Mouse (Mus musculus) forebrain, embryonic 12.5 days (tissue): ENCODE measurements at regions not wholly inside any gene's neighbourhood (a gene's known extent, or its start where the extent isn't known, plus 50 kb on each side); places are given as distances from the start of the nearest gene placed in this dataset.

Experiments
- ATAC-seq: fragments of 200-750 bp; cut with Nextera tagmentation; 2 replicates; pipeline ENCODE4 v1.8.0; 2017; ENCODE audit warnings: moderate TSS enrichment; ENCODE audit not compliant: low FRiP score
- H3K27ac ChIP-seq: fragments of 300-500 bp; sonication (generic); 2 replicates; pipeline ENCODE4 v1.5.1; 2016; ENCODE audit warnings: mild to moderate bottlenecking
- H3K27me3 ChIP-seq: fragments of 300-500 bp; sonication (generic); 2 replicates; pipeline ENCODE4 v1.6.1; 2016; ENCODE audit warnings: mild to moderate bottlenecking
- H3K36me3 ChIP-seq: fragments of 300-500 bp; sonication (generic); replicated peaks from 2 replicates; pipeline ENCODE4 v1.6.1; 2016; ENCODE audit warnings: mild to moderate bottlenecking
- H3K4me1 ChIP-seq: fragments of 300-500 bp; sonication (generic); 2 replicates; pipeline ENCODE4 v1.6.1; 2016
- H3K4me2 ChIP-seq: fragments of 300-500 bp; sonication (generic); 2 replicates; pipeline ENCODE4 v1.6.1; 2016; ENCODE audit warnings: mild to moderate bottlenecking, moderate library complexity
- H3K4me3 ChIP-seq: fragments of 300-500 bp; sonication (generic); replicated peaks from 2 replicates; pipeline ENCODE4 v1.5.1; 2016; ENCODE audit warnings: mild to moderate bottlenecking
- H3K9ac ChIP-seq: fragments of 300-500 bp; sonication (generic); 2 replicates; pipeline ENCODE4 v1.6.1; 2016; ENCODE audit warnings: mild to moderate bottlenecking
- H3K9me3 ChIP-seq: fragments of 300-500 bp; sonication (generic); 2 replicates; pipeline ENCODE4 v1.6.1; 2016
- WGBS: fragments of 180-500 bp; shearing (Covaris S2); methylation state at CpG from one replicate; pipeline ENCODE4 v1.1.7; 2016; 5-methylcytosine and 5-hydroxymethylcytosine counted together
- microRNA counts: library from miRNA; unstranded; fragments of <30 nt; microRNA quantifications from one replicate; lab custom pipeline; 2017
- microRNA-seq: library from miRNA; unstranded; fragments of <30 nt; microRNA quantifications from one replicate; pipeline ENCODE4, GENCODE M21; 2017

- Histone ChIP-seq H3K27me3 (no peaks in the 10 kb centered on the region), H3K4me1 (peaks cover 17% of the 10 kb centered on the region), H3K9me3 (no peaks in the 10 kb centered on the region), H3K27ac (no peak overlapping the region), H3K4me2 (no peak overlapping the region), H3K9ac (no peak overlapping the region), H3K4me3 (no peak overlapping the region), H3K36me3 (no peaks in the 10 kb centered on the region)
- no peak for ATAC-seq
- WGBS, result 68% methylated on average over 7 of the region's 7 CpGs
Measured at GRCm38 (mm10) chr6:51372357-51372756, 60.1 kb upstream of the Nfe2l3 start.

GRCm38 (mm10) chr6:51378436-51378835, 54.0 kb upstream of the Nfe2l3 start:
- H3K9me3 ChIP-seq, result no peaks in the 10 kb centered on the region
- no peak overlapping the region for H3K9ac ChIP-seq
- 0 out of 2 replicates have a peak, but pooled peaks cover 5% of the 10 kb centered on the region for H3K27me3 ChIP-seq
- no peak overlapping the region; the same call in 1 of the 2 replicates for H3K27ac ChIP-seq
- peaks cover 16% of the 10 kb centered on the region for H3K4me1 ChIP-seq
- H3K4me2 ChIP-seq, result no peak overlapping the region
- no peak overlapping the region for H3K4me3 ChIP-seq
- ATAC-seq, result no peak
- WGBS, result 91% methylated on average over 3 of the region's 3 CpGs
- no peaks in the 10 kb centered on the region for H3K36me3 ChIP-seq

GRCm38 (mm10) chr6:51379074-51379473, 53.4 kb upstream of the Nfe2l3 start:
- H3K9ac ChIP-seq, result peak overlapping the region; percentile 79
- H3K4me2 ChIP-seq, result peak overlapping the region; percentile 55
- peak overlapping the region; percentile 96 for H3K27ac ChIP-seq
- peaks cover 13% of the 10 kb centered on the region for H3K4me1 ChIP-seq
- 0 out of 2 replicates have a peak, but pooled peaks cover 5% of the 10 kb centered on the region for H3K27me3 ChIP-seq
- peak overlapping the region; percentile 36; the same call in 1 of the 2 replicates for H3K4me3 ChIP-seq
- 15% methylated on average over 5 of the region's 5 CpGs for WGBS
- ATAC-seq, result no peak
- H3K36me3 ChIP-seq, result no peaks in the 10 kb centered on the region
- no peaks in the 10 kb centered on the region for H3K9me3 ChIP-seq

- H3K9me3 ChIP-seq, result no peaks in the 10 kb centered on the region
- WGBS, result 6% methylated on average over 36 of the region's 36 CpGs
- H3K27me3 ChIP-seq, result 0 out of 2 replicates have a peak, but pooled peaks cover 5% of the 10 kb centered on the region
- H3K36me3 ChIP-seq, result no peaks in the 10 kb centered on the region
- peak overlapping the region; percentile 96 for H3K27ac ChIP-seq
- peak overlapping the region; percentile 36 for H3K4me3 ChIP-seq
- H3K4me1 ChIP-seq, result peaks cover 13% of the 10 kb centered on the region
- peak overlapping the region; percentile 55 for H3K4me2 ChIP-seq
- peak overlapping the region; percentile 79 for H3K9ac ChIP-seq
- ATAC-seq, result peak; percentile 75
Measured at GRCm38 (mm10) chr6:51379560-51380274, 52.8 kb upstream of the Nfe2l3 start.

- Histone ChIP-seq H3K4me2 (no peak overlapping the region), H3K27ac (peak overlapping the region; percentile 96), H3K4me1 (peaks cover 13% of the 10 kb centered on the region), H3K9me3 (no peaks in the 10 kb centered on the region), H3K9ac (no peak overlapping the region), H3K36me3 (no peaks in the 10 kb centered on the region), H3K4me3 (no peak overlapping the region), H3K27me3 (0 out of 2 replicates have a peak, but pooled peaks cover 5% of the 10 kb centered on the region)
- ATAC-seq, result no peak
- WGBS, result 79% methylated on average over 4 of the region's 4 CpGs
Measured at GRCm38 (mm10) chr6:51380275-51380575, 52.2 kb upstream of the Nfe2l3 start.

- no peaks in the 10 kb centered on the region for H3K9me3 ChIP-seq
- no peak for ATAC-seq
- no peak overlapping the region for H3K9ac ChIP-seq
- peaks cover 13% of the 10 kb centered on the region for H3K4me1 ChIP-seq
- 0 out of 2 replicates have a peak, but pooled peaks cover 5% of the 10 kb centered on the region for H3K27me3 ChIP-seq
- H3K36me3 ChIP-seq, result no peaks in the 10 kb centered on the region
- WGBS, result 30% methylated on average over 9 of the region's 9 CpGs
- H3K27ac ChIP-seq, result no peak overlapping the region
- no peak overlapping the region for H3K4me3 ChIP-seq
- H3K4me2 ChIP-seq, result no peak overlapping the region
Measured at GRCm38 (mm10) chr6:51381465-51381864, 51.0 kb upstream of the Nfe2l3 start.

MicroRNAs encoded in the stretch of these regions (microRNA counts, 519-probe panel; counts per million panel counts)
- microRNA mmu-miR-148a (lab: Ali Mortazavi, UCI), result 6,053 counts per million, percentile 82 among the panel's probes with 10 or more counts

Small RNAs in the stretch of these regions (microRNA-seq; reads per million reads assigned to microRNA genes)
- 336 reads per million, percentile 64 among the genes with 10 or more reads in this experiment for gene Mir148a
